Comparison of ENCODE assay signal across 8 mouse cellular contexts in the genomic region with DNA sequence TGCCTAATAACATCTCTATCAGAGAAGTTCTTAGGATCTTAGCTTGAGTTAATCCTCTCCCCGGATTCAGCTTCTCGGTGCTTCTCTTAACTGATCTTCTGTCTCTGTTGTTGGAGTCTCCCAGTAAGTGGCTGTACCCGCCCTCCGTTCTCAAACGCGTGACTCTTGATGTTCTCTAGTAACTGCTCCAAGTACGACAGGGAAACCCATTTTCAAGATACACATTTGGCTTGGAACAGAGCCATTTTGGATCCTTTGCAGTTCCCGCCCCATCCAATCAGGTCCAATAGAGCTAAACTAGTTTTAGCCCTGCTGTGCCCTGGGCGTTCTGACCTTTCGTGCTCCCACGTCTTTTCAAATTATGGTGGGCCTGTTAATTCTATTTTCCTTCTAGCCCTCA. TPM values are rescaled to one million over a fixed set of nuclear protein-coding genes. Genes with fewer than 3 reads are reported as not detected.
DNase-seq lines count a peak whose midpoint lies in the region; ATAC-seq and TF ChIP-seq lines count a peak whose summit lies in the region.

No protein-coding gene starts in this region.

- H3K27ac ChIP-seq in hindbrain, embryonic 12.5 days = peak overlapping the region; percentile 81; the same call in 1 of the 2 replicates
- H3K27ac ChIP-seq in liver, postnatal 0 days (ENCODE audit: low read depth) = peak overlapping the region; percentile 73
- peak overlapping the region; percentile 88 for H3K27ac ChIP-seq in stomach, embryonic 15.5 days

- H3K4me3 ChIP-seq in hindbrain, embryonic 12.5 days = peak overlapping the region; percentile 52
- H3K4me3 ChIP-seq in liver, postnatal 0 days (ENCODE audit: low read depth, low read length) = peak overlapping the region; percentile 68
- H3K4me3 ChIP-seq in stomach, embryonic 15.5 days (replicated peaks) = peak overlapping the region; percentile 69

- peak overlapping the region; percentile 82 for H3K4me2 ChIP-seq in hindbrain, embryonic 12.5 days (replicated peaks)
- H3K4me2 ChIP-seq in liver, postnatal 0 days (ENCODE audit: low read depth, low read length) = peak overlapping the region; percentile 91
- peak overlapping the region; percentile 84 for H3K4me2 ChIP-seq in stomach, embryonic 15.5 days

- H3K9ac ChIP-seq in hindbrain, embryonic 12.5 days = peak overlapping the region; percentile 67
- peak overlapping the region; percentile 71 for H3K9ac ChIP-seq in liver, postnatal 0 days (replicated peaks)
- H3K9ac ChIP-seq in stomach, embryonic 15.5 days = peak overlapping the region; percentile 58; the same call in 1 of the 2 replicates

- no peak for TF ChIP-seq CTCF in liver, postnatal 0 days (IDR thresholded peaks at IDR 0.05; ENCODE audit: low read depth)

- peaks cover 8% of the 10 kb centered on the region for H3K4me1 ChIP-seq in hindbrain, embryonic 12.5 days
- H3K4me1 ChIP-seq in liver, postnatal 0 days (ENCODE audit: insufficient read depth) = peaks cover 7% of the 10 kb centered on the region
- H3K4me1 ChIP-seq in stomach, embryonic 15.5 days = 0 out of 2 replicates have a peak, but pooled peaks cover 5% of the 10 kb centered on the region

- H3K36me3 ChIP-seq in hindbrain, embryonic 12.5 days = no peaks in the 10 kb centered on the region
- 0 out of 2 replicates have a peak, but pooled peaks cover under 1% of the 10 kb centered on the region for H3K36me3 ChIP-seq in liver, postnatal 0 days (replicated peaks; ENCODE audit: insufficient read depth, low read length)
- H3K36me3 ChIP-seq in stomach, embryonic 15.5 days = no peaks in the 10 kb centered on the region

- no peak for TF ChIP-seq EP300 in liver, postnatal 0 days (IDR thresholded peaks at IDR 0.05; ENCODE audit: low read depth)

- DNase-seq in spleen, postnatal 10 days (ENCODE audit: low spot score in 2 of 2) = peak; percentile 18 to 21
- no peak for DNase-seq in spleen, postnatal 36 days (ENCODE audit: low spot score in 2 of 2)
- DNase-seq in cerebellum, adult 9-10 months = peak; percentile 33
- peak; percentile 14 for DNase-seq in liver, postnatal 0 days
- DNase-seq in spleen, adult 12 weeks (ENCODE audit: low spot score) = no peak
- DNase-seq in layer of hippocampus, postnatal 36 days = no peak

- H3K9me3 ChIP-seq in hindbrain, embryonic 12.5 days (replicated peaks) = no peaks in the 10 kb centered on the region
- no peaks in the 10 kb centered on the region for H3K9me3 ChIP-seq in liver, postnatal 0 days (ENCODE audit: low read length)
- H3K9me3 ChIP-seq in stomach, embryonic 15.5 days = no peaks in the 10 kb centered on the region

- WGBS in hindbrain, embryonic 12.5 days = 9% methylated on average over 11 of the region's 11 CpGs
- WGBS in liver, postnatal 0 days (ENCODE audit: insufficient replicate concordance) = 15% methylated on average over 11 of the region's 11 CpGs
- WGBS in stomach, embryonic 15.5 days = 14% methylated on average over 11 of the region's 11 CpGs

- ATAC-seq in hindbrain, embryonic 12.5 days (ENCODE audit: low FRiP score) = 0 out of 2 replicates have a peak, but pooled peaks have one; percentile 23
- ATAC-seq in liver, postnatal 0 days = peak; percentile 14; the same call in 1 of the 2 replicates
- ATAC-seq in stomach, embryonic 15.5 days (ENCODE audit: insufficient read depth, low FRiP score, low read depth) = no peak

- H3K27me3 ChIP-seq in hindbrain, embryonic 12.5 days = no peaks in the 10 kb centered on the region
- no peaks in the 10 kb centered on the region for H3K27me3 ChIP-seq in liver, postnatal 0 days (ENCODE audit: insufficient read depth, low read length)
- H3K27me3 ChIP-seq in stomach, embryonic 15.5 days (replicated peaks) = no peaks in the 10 kb centered on the region

RNA-seq across cellular contexts. Expression of a gene that starts 0.7 kb away (rescaled TPM):
- polyA plus RNA-seq in hindbrain, embryonic 12.5 days (2016; fragmentation: Nextera tagmentation; extraction: Ambion mirVana) = 8.4 and 8.7 TPM in 2 replicates
- 1.2 and 1.3 TPM in 2 replicates for polyA plus RNA-seq in liver, postnatal 0 days (2015; fragmentation: Nextera tagmentation; extraction: Ambion mirVana)
- 5.2 and 6.5 TPM in 2 replicates for polyA plus RNA-seq in stomach, embryonic 15.5 days (2015; fragmentation: Nextera tagmentation; extraction: Ambion mirVana)
- total RNA-seq in layer of hippocampus, postnatal 36 days (2021) = 1 to 10 TPM; 1.8 to 2.6 TPM

RNA-seq across cellular contexts. Expression of a gene that starts 41.4 kb away (rescaled TPM):
- polyA plus RNA-seq in hindbrain, embryonic 12.5 days (2016; fragmentation: Nextera tagmentation; extraction: Ambion mirVana) = not detected in 2 replicates
- not detected in 2 replicates for polyA plus RNA-seq in liver, postnatal 0 days (2015; fragmentation: Nextera tagmentation; extraction: Ambion mirVana)
- polyA plus RNA-seq in stomach, embryonic 15.5 days (2015; fragmentation: Nextera tagmentation; extraction: Ambion mirVana) = not detected in 2 replicates
- not detected for total RNA-seq in layer of hippocampus, postnatal 36 days (2021)

RNA-seq across cellular contexts. Expression of a gene that starts 53.9 kb away (rescaled TPM):
- 5.5 and 7.3 TPM in 2 replicates for polyA plus RNA-seq in hindbrain, embryonic 12.5 days (2016; fragmentation: Nextera tagmentation; extraction: Ambion mirVana)
- 4.9 and 5.6 TPM in 2 replicates for polyA plus RNA-seq in liver, postnatal 0 days (2015; fragmentation: Nextera tagmentation; extraction: Ambion mirVana)
- polyA plus RNA-seq in stomach, embryonic 15.5 days (2015; fragmentation: Nextera tagmentation; extraction: Ambion mirVana) = 309 and 311 TPM in 2 replicates
- 10 to 100 TPM; 13.4 to 14.5 TPM for total RNA-seq in layer of hippocampus, postnatal 36 days (2021)

Comparison
In these comparisons a context has a peak if more than half of its experiments do, and no peak if none do; other contexts are left out.
1. DNase-seq: peak in spleen, postnatal 10 days (2 of 2), cerebellum, adult 9-10 months (single experiment) and liver, postnatal 0 days (single experiment); none in spleen, postnatal 36 days (0 of 2), spleen, adult 12 weeks (single experiment) and layer of hippocampus, postnatal 36 days (0 of 2).
2. RNA of a gene that starts 53.9 kb away (polyA plus RNA-seq): 309 to 311 TPM in stomach, embryonic 15.5 days; 5.5 to 7.3 TPM in hindbrain, embryonic 12.5 days and 4.9 to 5.6 TPM in liver, postnatal 0 days; every median in the first group is over 10 times any median in the second.
3. Peak in every context shown above with its lines, with median percentiles within 50 percentile points of each other: H3K27ac ChIP-seq, H3K4me2 ChIP-seq, H3K4me3 ChIP-seq and H3K9ac ChIP-seq.